Mouse (Mus musculus) regulatory T cell (primary cell): ENCODE measurements around the gene Parn.

Experiments used
- in situ Hi-C: fragments of 300-600 bp; cut with MboI, MseI; formaldehyde crosslinking; loops from one replicate; pipeline ENCODE4 v1.15.1; 2025; ENCODE audit warnings: high pct_unique_total_duplicates

Gene Parn

DNA sequence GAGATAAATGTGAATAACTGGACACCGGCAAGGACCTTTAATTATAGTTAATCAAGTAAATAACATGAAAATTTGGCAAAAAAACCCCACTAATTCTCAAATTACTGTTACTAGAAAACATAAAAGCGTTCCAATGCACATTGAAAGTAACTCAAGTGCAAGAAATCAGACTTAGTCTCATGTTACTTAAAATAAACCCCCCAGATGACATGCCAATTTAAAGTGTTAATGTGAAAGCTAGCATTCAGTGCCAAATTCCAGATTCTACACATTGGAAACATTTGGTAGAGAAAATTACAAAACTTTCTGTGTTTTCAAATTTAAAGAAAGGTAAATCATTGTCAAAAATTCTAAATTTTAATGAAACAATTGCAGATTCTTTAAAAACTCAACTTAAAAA, 110.2 kb downstream of the Parn start:
- in situ Hi-C loops = no loop called here

DNA sequence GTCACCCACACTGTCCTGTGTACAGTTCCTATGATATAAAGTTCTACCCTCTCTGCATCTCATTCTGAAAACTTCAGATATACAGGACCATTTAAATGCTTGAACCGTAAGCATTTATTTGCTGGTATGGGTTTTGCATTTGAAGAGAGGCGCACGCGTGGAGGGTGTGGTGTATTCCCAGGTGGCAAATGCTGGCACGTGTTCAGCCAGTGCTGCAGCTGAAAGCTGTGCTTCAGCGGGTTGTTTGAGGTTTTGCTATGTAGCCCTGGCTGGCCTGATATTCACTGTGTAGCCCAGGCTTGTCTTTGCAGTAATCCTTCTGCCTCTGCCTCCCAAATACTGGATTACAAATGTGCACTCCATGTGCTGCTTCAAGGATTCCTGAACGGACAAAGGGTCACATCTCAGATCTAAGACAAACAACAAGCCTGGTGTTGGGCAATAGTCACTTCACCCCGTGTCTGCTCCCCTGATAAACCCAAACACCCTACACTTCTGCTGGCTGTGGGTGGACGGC, 111.0 kb downstream of the Parn start:
- in situ Hi-C loops = no loop called here

DNA sequence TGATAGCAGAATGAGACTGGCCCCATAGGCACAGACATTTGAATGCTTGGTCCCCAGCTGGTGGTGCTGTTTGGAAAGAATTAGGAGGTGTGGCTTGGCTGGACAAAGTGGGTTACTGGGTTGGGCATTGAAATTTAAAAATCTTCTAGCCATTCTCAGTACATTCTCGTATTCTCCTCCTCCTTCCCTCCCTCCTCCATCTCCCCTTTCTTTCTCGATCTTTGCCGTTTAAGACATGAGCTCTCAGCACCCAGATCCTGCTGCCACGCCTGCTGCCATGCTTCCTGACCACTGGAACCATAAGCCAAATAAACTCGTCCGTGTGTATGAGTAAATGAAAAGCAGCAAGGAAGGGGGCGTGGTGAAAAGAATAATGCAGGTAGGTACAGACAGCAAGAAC, 111.5 kb downstream of the Parn start:
- in situ Hi-C loops = no loop called here

DNA sequence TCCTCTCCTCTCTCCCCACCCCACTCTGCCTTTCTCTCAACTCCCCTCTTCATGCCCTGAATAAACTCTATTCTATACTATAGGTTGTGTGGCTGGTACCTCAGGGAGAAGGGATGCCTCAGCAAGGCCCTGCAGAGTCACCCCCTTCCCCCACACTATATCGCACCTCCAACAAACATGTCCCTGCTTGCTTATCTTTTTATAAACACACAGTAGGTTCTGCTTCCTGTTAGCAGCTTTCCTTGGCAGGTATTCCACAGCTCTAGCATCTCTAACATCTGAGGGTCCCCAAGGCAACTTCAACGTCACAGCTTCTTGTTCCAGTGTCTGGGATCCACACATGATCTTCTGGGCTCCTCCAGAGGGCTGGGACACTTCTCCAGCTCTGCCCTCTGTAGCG, 117.3 kb downstream of the Parn start:
- in situ Hi-C loops = no loop called here

DNA sequence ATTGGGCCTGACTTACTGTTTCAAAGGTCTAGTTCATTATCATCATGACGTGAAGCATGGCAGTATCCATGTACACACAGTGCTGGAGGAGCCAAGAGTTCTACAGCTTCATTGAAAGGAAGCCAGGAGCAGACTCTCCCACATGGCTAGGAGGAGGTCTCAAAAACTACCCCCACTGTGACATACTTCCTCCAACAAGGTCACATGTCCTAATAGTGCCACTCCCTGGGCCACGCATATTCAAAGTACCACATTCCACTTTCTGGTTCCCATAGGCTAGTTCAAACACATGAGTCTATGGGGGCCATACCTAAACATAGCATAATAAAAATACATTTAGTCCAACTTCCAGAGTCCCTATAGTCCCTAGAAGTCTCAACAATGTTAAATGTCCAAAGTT, 118.0 kb downstream of the Parn start:
- in situ Hi-C loops = no loop called here

DNA sequence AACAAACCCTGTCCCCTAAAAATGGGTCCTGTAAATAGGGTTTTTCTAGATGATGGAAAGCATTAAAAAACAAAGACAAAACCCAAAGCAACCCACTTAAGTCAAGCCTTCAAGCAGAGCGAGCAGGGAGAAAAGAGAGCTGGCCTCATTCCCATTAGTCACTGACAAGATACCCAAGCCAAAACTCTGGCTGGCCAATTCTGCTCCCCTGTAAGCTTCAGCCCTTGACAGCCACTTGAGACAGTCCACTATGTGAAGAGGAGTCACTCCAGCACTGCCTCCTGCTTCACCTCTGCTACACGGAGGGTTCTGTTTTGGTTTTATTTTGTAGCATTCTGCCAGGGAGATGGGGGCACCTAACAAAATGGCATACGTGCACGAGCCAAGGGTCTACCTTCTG, 126.2 kb downstream of the Parn start:
- in situ Hi-C loops = no loop called here

DNA sequence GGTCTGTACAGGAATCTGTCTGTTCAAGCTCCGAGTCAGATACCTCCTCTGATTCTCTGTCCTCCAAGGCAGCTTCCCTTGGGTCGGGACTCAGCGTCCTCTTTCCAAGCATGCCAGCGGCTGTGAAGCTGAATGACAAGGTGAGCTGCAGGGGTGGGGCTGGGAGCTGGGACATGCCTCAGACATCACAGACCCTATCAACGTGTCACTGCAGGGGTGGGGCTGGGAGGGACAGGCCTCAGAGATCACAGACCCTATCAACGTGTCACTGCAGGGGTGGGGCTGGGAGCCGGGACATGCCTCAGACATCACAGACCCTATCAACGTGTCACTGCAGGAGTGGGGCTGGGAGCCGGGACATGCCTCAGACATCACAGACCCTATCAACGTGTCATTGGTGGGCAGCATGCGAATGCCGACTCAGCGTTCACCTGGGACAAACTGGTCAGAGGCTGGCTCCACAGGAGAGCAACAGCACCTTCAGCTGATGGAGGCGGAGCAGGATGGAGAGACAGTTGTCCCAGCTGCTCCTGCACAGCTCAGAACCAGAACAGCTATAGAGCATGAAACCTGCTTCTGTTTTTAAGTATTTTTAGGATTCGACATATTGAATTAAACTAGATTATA, 126.7 kb downstream of the Parn start:
- in situ Hi-C loops = no loop called here

DNA sequence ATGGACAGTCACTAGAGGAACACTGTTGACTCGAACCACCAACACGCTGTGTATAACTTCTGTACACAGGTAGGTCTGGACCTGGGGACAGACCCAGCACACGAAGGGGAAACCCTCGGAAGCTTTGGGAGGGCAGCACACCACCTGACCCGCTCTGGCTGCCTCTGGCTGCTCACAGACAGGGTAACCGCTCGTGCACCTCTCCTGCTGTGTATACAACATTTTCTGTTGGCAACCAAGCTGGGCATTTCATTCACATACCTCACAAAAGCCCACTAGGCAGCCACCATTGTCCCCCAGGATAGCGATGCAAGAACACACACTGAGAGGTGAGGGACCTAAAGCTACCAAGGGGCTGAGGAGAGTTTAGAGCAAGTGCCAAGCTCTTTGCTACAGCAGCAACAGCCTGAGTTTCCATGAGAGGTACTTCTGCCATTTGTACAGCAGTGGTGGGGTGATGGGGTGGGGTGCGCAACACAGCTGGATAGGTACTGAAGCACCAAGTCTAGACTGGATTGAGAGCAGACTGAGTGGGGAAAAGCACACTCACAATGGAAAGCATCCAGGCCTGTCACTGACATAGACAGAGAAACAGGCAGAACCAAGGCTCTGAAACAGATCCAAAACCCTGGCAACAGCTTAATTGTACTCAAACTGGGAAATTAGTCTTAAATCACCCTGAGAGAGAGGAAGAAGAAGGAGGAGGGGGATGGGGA, 128.9 kb downstream of the Parn start:
- in situ Hi-C loops = no loop called here

DNA sequence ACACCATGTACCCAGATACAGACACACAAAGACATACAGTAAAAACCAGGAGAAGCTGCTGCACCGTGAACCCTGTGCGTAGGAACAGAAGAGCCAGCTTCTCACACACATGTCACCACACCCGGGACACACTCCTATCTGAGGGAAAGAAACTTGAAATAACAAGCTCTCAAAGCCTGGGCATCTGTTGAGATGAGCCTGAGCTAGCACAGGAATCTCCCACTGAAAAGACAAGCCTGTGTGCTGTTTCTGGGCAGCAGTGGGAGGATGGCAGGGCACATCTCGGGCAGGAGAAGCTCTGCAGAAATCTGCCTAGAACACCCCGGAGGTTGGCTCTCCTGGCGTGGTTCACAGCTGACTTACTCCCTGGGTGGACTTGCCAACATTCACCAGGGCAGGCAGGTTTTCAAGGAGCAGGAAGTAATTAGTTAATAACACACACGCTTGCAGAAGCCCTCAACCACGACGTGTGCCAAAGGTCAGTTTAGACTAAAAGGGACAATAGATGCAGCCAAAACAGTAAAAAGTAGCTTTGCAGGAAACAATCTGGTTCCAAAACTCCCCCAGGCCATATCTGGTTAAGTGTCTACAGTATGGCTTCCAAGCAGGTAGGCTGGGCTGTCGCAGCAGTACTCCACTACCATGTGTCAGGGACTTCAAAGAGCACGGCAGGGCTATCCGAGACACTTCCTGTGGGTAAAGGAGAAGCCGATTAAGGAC, 129.6 kb downstream of the Parn start:
- in situ Hi-C loops = no loop called here

DNA sequence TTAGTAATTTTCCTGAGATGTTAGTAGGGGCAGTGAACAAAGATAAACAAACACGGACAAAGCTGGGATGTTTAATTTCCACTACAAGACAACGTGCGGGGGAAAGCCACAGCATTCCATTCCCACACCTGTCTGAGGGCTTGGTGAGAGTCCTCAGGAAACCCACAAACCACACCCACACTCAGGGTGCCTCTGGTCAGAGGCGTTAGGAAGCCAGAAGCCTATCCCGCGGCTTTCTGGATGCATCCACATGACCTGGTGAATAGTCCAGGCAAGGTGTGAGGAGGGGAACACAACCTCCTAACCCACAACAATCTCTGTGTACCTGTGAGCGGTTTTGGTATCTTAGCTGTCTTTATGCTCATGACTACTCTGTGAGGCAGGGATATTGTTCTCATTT, 131.6 kb downstream of the Parn start:
- in situ Hi-C loops = no loop called here

DNA sequence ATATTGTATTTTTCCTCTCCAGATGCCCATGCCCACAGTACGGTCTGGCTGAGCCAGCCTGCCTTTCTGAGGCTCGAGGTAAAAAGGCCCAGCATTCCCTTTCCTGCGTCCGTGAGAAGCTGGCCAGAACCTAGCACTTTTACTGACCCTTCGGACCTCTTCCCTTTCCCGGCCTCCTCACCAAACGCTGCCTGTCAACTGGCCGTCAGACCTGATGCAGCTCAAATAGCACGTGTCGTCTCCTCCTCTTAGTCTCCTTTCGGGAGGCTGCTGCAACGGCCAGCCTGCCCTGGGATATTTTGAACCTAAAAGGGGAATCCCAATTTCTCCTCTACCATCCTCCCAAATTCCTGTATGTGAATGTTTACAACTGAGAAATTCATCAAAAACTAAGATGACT, 132.1 kb downstream of the Parn start:
- in situ Hi-C loops = no loop called here

DNA sequence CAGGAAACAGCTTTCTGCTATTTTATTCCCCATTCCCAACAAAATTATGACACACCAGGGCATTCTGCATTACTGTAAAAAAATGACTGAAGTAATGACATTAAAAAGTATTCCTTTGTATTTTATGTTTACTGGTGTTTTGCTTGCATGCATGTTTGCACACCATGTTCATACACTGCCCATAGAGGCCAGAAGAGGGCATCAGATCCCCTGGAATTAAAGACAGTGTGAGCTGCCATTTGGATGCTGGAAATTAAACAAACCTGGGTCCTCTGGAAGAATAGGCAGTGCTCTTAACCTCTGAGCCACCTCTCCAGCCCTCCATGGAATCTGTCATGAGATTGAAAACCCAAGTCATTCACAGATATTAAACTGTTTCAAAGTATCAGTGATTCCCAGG, 135.1 kb downstream of the Parn start:
- in situ Hi-C loops = no loop called here

DNA sequence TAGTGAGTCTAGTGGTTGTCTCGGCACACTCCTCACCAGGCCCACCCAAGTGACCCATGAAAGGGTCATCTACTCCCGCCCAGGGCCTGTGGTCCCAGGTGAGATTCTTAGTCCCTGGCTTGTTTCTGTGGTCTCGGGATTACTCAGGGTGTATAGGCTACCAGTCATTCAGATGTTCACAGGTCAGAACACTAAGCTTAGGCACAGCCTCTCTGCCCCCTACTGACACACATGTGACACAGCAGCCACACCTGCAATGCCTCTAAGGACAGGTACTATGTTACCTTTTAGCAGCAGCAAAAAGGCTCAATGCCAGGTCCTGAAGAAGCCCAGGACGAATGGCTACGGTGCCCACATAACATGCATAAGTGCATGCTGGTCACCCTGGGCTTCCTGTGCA, 136.7 kb downstream of the Parn start:
- in situ Hi-C loops = no loop called here

DNA sequence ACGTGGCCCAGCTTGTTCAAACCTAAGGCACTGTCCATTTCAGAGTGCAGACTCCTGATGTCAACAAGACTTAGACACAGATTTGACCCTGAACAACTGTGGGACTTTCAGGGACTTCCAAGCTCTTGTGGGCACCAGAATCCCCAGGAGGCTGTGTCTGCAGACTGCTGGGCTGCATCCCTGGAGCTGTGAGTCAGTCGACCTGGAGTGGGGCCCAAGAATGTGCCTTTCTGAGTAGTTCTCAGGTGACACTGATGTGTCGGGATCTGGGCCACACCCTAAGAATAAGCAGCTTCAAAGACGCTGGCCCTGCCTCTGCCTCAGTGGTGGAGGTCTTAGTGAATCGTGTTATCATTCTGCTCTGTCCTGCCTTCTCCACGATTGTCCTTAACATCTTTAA, 146.6 kb downstream of the Parn start:
- in situ Hi-C loops = no loop called here

DNA sequence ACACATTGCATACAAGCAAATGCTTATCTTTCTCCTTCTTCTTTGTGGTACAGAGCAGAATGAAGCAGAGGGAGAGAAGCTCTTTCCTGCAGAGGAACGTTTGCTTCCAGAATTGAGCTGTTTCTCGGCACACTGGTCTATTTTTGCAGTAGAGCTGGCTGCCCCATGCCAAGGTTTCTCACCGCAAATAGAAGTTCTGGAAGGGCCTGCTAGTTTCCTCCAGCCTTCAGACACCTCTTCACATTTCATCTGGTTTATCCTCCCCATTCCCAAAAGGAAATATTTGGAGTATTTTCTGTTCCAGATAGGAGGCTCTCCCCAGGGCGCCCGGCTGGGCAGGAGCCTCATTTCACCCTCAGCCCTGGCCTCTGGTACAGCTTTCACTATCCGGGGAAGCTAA, 147.7 kb downstream of the Parn start:
- in situ Hi-C loops = no loop called here

DNA sequence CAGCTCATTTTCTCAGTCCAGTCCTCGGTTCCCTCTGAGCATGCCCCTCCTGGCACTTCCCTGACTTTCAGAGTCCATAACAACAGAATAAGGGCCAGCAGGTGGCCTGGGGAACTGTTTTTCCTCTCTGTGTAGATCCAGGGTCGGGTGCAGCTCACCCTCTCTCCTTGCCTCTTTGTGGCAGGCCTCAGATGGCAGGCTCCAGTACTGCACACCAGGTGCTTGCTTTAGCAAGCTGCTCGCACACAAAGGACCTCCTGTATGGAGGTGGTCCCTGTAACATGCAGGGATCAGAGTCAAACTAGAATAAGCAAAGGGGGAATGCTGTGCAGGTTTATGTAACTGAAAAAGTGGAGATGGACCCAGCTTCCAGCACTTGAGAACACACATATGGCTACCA, 151.8 kb downstream of the Parn start:
- in situ Hi-C loops = no loop called here

DNA sequence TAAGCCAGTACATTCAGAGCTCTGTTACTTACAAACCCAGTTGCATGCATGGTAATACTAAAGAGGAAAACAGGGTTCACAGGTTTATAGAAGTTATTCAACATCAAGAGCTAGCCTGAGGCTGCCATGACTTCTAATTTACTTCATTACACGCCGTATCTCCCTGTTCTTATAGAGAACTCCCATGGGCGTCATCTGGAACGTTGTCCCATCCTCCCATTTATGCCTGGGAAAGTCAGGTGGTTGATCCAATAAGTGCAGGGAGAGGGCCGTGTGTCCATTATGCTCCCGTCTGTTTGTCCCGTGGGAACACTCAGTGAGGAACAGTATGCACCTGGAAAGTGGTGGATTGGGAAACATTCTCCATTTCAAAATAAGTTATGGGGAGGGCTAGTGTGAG, 152.4 kb downstream of the Parn start:
- in situ Hi-C loops = no loop called here

DNA sequence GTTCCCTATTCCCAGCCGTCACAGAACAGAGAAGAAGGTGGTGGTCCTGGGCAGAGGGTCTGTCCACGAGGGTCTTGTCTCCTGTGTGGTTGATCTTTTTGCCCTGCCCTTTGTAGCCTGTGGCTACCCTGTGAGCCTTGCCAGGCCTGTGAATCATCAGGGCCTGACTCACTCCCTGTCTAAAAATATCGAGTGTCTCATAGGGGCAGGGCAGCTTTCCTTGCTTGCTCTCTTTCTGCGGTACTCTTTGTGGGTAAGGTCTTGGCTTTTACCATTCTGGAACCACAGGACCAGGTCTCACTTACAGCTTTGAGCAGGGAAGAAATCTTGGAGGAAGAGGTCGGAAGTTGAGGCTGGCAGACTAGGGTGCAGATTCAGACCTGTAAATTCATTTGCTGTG, 162.9 kb downstream of the Parn start:
- in situ Hi-C loops = no loop called here

DNA sequence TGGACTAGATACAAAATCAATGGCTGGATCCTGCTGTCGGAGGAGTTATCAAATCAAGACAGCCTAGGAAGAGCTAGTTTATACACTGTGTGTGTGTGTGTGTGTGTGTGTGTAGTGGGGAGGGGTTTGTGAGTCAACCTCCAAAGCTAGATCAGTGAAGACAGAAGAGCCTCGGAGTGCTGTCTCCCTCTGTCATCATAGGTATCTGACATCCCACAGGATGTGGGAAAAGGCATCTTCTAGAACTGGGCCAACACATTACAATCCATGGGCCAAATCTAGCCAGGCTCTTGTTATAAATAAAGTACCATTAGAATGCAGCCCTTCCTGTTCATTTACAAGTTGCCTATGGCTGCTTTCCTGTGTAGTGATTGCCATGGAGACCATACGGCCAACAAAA, 163.5 kb downstream of the Parn start:
- in situ Hi-C loops = no loop called here

DNA sequence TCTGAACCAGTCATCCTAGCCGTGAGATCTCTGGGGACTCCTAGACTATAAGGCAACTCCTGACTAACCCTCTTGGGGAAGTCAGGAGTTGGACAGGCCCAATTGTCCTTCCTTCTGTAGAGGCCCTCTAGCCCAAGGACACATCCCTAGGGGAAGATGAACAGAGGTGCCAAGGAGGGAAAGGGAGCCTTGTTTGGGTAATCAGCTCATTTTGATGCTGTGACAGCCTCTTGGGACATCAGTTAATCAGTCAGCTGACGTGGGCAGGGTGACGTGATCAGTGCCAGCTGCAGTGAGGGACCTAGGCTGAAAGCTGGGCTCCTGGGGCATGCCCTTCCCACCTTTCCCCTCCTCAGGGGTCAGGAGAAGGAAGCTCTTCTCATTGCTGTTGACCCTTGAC, 169.0 kb downstream of the Parn start:
- in situ Hi-C loops = no loop called here

DNA sequence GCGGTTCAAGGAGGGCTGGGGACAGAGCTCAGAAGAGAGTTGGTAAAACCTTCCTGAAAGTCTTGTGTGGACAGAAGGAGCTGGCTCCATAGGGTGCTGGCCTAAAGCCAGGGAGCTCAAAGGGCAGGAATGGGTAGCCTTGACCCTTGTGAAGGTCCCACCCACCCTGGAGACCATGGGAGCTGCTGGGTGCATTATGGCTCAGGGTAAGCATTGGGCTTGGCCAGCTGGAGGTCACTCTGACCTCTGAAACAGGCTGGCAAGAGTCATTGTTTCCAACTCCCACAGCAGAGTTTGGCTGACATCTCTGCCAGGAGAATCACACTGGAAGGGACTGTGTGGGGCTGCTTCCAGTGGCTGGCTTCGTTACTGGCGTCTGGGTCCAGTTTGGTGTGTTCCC, 174.0 kb downstream of the Parn start:
- in situ Hi-C loops = no loop called here

DNA sequence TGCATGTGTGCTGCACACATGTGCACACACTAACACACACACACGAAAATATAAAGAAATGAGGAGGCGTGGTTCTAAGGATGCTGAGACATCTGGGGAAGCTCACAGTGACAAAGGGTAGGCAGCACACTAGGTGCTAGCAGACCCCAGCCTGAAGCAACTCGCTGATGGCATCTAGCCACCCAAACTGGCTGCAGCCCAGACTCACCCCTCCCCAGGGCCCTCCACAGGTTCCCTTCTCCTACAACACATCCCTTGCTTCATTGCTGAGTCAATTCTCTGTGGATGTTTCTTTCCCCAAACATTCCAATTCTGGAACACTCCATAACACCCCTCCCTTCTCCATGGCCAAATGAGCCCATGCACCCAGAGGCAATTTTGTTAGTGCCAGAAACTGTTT, 175.0 kb downstream of the Parn start:
- in situ Hi-C loops = no loop called here

DNA sequence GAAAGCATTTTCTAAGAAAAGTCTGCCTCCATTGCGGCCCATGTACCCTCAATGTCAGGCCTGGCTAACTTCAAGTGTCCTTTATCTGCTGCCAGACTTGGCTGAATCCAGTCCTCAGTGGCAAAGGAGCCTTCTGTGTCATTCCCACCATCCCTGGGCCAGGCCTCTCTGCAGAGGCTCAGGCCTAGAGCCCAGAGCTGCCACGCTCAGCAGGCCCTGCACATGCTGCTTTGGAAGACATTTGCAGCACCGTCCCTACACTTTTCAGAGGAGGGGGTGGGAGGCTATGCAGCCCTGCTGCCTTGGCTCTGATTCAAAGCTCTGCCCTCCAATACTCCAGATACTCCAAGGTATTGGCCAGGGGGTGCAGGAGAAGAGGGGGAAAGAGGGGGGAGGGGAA, 176.2 kb downstream of the Parn start:
- in situ Hi-C loops = no loop called here
